Mouse (Mus musculus) CH12.LX (cell line): ENCODE measurements around the gene Il16. TPM values are rescaled to one million over a fixed set of nuclear protein-coding genes. Genes with fewer than 3 reads are reported as not detected.

Source experiments
- DNase-seq: peaks from one replicate; pipeline ENCODE4 v3.0.0-alpha.2; 2013; ENCODE audit errors: extremely low read depth
- H3K27ac ChIP-seq: 2 replicates; pipeline ENCODE4 v1.5.1; 2012; ENCODE audit warnings: low read depth, mild to moderate bottlenecking, control low read depth, moderate library complexity; ENCODE audit not compliant: insufficient read depth
- H3K27me3 ChIP-seq: replicated peaks from 2 replicates; pipeline ENCODE3; 2012; ENCODE audit warnings: inconsistent platforms
- H3K36me3 ChIP-seq, 2 experiments: replicated peaks in 1 of 2; 2 replicates each; pipeline versions ENCODE3 to v1.6.1; 2012; ENCODE audit warnings: inconsistent platforms in 1 of 2, low read length in 1 of 2, mild to moderate bottlenecking in 1 of 2, mixed read lengths in 1 of 2, moderate library complexity in 1 of 2; ENCODE audit not compliant: control insufficient read depth in 1 of 2, insufficient read depth in 1 of 2
- H3K4me1 ChIP-seq, 2 experiments: 2 replicates each; pipeline ENCODE4 v1.6.1; 2012; ENCODE audit warnings: inconsistent platforms in 1 of 2, moderate library complexity in 1 of 2; ENCODE audit not compliant: insufficient read depth in 2 of 2, control insufficient read depth in 1 of 2
- H3K4me2 ChIP-seq: 2 replicates; pipeline ENCODE4 v1.6.1; 2012; ENCODE audit warnings: low read depth, mild to moderate bottlenecking, control low read depth; ENCODE audit not compliant: poor library complexity, insufficient read depth, severe bottlenecking
- H3K4me3 ChIP-seq, 3 experiments: fragments of 150-350 bp in 1 of 3; sonication (generic) in 1 of 3; replicated peaks in 1 of 3; 2 replicates each; pipeline versions ENCODE3 to v1.5.1; 2011 to 2012; ENCODE audit warnings: low read depth in 2 of 3, low read length in 2 of 3, mild to moderate bottlenecking in 2 of 3, moderate library complexity in 2 of 3, control low read depth in 1 of 3, improper control_type of control experiment in 1 of 3, inconsistent platforms in 1 of 3, mixed read lengths in 1 of 3; ENCODE audit not compliant: poor library complexity in 1 of 3
- H3K79me2 ChIP-seq: replicated peaks from 2 replicates; pipeline ENCODE4 v1.6.1; 2012; ENCODE audit warnings: mild to moderate bottlenecking, moderate library complexity; ENCODE audit not compliant: control insufficient read depth, poor library complexity, insufficient read depth, severe bottlenecking; ENCODE audit errors: extremely low read depth
- H3K9ac ChIP-seq: 2 replicates; pipeline ENCODE4 v1.6.1; 2012; ENCODE audit warnings: low read depth, mild to moderate bottlenecking, control low read depth, moderate library complexity; ENCODE audit not compliant: insufficient read depth
- H3K9me3 ChIP-seq: replicated peaks from 2 replicates; pipeline ENCODE3; 2012; ENCODE audit warnings: low read length, inconsistent platforms, mixed read lengths
- BHLHE40 ChIP-seq: IDR thresholded peaks from 2 replicates; pipeline ENCODE4 v1.6.1; 2011; ENCODE audit warnings: mild to moderate bottlenecking, low read depth, low read length, improper control_type of control experiment
- CHD2 ChIP-seq: IDR thresholded peaks from 2 replicates; pipeline ENCODE4 v1.6.1; 2011; ENCODE audit warnings: low read length, improper control_type of control experiment
- CTCF ChIP-seq, 2 experiments: IDR thresholded peaks in 1 of 2; conservative IDR thresholded peaks in 1 of 2; 2 replicates each; pipeline ENCODE4 v1.5.1; 2011 to 2012; ENCODE audit warnings: low read depth in 2 of 2, low read length in 2 of 2, improper control_type of control experiment in 1 of 2, inconsistent platforms in 1 of 2, mild to moderate bottlenecking in 1 of 2, moderate library complexity in 1 of 2
- ELF1 ChIP-seq: IDR thresholded peaks from 2 replicates; pipeline ENCODE4 v1.6.1; 2014; ENCODE audit warnings: low read depth, mild to moderate bottlenecking, inconsistent platforms, low read length, improper control_type of control experiment
- HCFC1 ChIP-seq: IDR thresholded peaks from 2 replicates; pipeline ENCODE4 v1.6.1; 2012; ENCODE audit warnings: low read depth, mild to moderate bottlenecking, inconsistent platforms, low read length, improper control_type of control experiment
- IRF4 ChIP-seq: IDR thresholded peaks from 2 replicates; pipeline ENCODE4 v1.6.1; 2014; ENCODE audit warnings: low read depth, mild to moderate bottlenecking, inconsistent platforms, low read length, improper control_type of control experiment
- MAFK ChIP-seq: IDR thresholded peaks from 2 replicates; pipeline ENCODE4 v1.6.1; 2011; ENCODE audit warnings: low read length, improper control_type of control experiment; ENCODE audit not compliant: insufficient replicate concordance
- MAX ChIP-seq: IDR thresholded peaks from 2 replicates; pipeline ENCODE4 v1.6.1; 2011; ENCODE audit warnings: low read length, improper control_type of control experiment
- MAZ ChIP-seq: IDR thresholded peaks from 2 replicates; pipeline ENCODE4 v1.6.1; 2012; ENCODE audit warnings: low read depth, mild to moderate bottlenecking, inconsistent platforms, low read length, improper control_type of control experiment, moderate library complexity
- MXI1 ChIP-seq: IDR thresholded peaks from 2 replicates; pipeline ENCODE4 v1.6.1; 2011; ENCODE audit warnings: mild to moderate bottlenecking, low read depth, low read length, improper control_type of control experiment
- NELFE ChIP-seq: IDR thresholded peaks from 2 replicates; pipeline ENCODE4 v1.6.1; 2011; ENCODE audit warnings: low read depth, low read length, improper control_type of control experiment
- NRF1 ChIP-seq: IDR thresholded peaks from 2 replicates; pipeline ENCODE4 v1.6.1; 2014; ENCODE audit warnings: low read depth, mild to moderate bottlenecking, inconsistent platforms, low read length, improper control_type of control experiment, moderate library complexity
- POLR2A ChIP-seq: IDR thresholded peaks from 2 replicates; pipeline ENCODE4 v1.6.1; 2011; ENCODE audit warnings: low read depth, mild to moderate bottlenecking, improper control_type of control experiment, low read length
- POLR2AphosphoS2 ChIP-seq: IDR thresholded peaks from 2 replicates; pipeline ENCODE4 v1.6.1; 2011; ENCODE audit warnings: low read depth, low read length, improper control_type of control experiment
- RCOR1 ChIP-seq: conservative IDR thresholded peaks from 2 replicates; pipeline ENCODE4 v1.6.1; 2012; ENCODE audit warnings: low read depth, mild to moderate bottlenecking, inconsistent platforms, low read length, improper control_type of control experiment
- SIN3A ChIP-seq: IDR thresholded peaks from 2 replicates; pipeline ENCODE4 v1.6.1; 2012; ENCODE audit warnings: low read length, improper control_type of control experiment, inconsistent platforms
- TBP ChIP-seq: conservative IDR thresholded peaks from 2 replicates; pipeline ENCODE4 v1.6.1; 2011; ENCODE audit warnings: low read depth, low read length, improper control_type of control experiment
- TCF12 ChIP-seq: IDR thresholded peaks from 2 replicates; pipeline ENCODE4 v1.6.1; 2014; ENCODE audit warnings: low read depth, mild to moderate bottlenecking, inconsistent platforms, low read length, improper control_type of control experiment
- UBTF ChIP-seq: IDR thresholded peaks from 2 replicates; pipeline ENCODE4 v1.6.1; 2012; ENCODE audit warnings: low read depth, mild to moderate bottlenecking, inconsistent platforms, low read length, improper control_type of control experiment, moderate library complexity
- USF2 ChIP-seq: conservative IDR thresholded peaks from 2 replicates; pipeline ENCODE4 v1.6.1; 2011; ENCODE audit warnings: low read depth, low read length, improper control_type of control experiment
- ZC3H11A ChIP-seq: IDR thresholded peaks from 2 replicates; pipeline ENCODE4 v1.6.1; 2012; ENCODE audit warnings: low read depth, mild to moderate bottlenecking, inconsistent platforms, low read length, improper control_type of control experiment
- ZKSCAN1 ChIP-seq: IDR thresholded peaks from 2 replicates; pipeline ENCODE4 v1.6.1; 2012; ENCODE audit warnings: low read depth, inconsistent platforms, low read length, improper control_type of control experiment, borderline replicate concordance
- ZMIZ1 ChIP-seq: IDR thresholded peaks from 2 replicates; pipeline ENCODE4 v1.6.1; 2012; ENCODE audit warnings: low read depth, mild to moderate bottlenecking, inconsistent platforms, low read length, improper control_type of control experiment
- dilution Hi-C: fragments of 300-500 bp; cut with MboI; formaldehyde crosslinking; loops from 2 replicates; pipeline ENCODE4 v1.14.3; 2020; ENCODE audit warnings: low sequenced_read_pairs; ENCODE audit not compliant: extremely low pct_unique_long_range_greater_than_20kb, extremely low pct_ligation_motif_present
- in situ Hi-C: fragments of 300-500 bp; cut with MboI; formaldehyde crosslinking; loops from 3 replicates; pipeline ENCODE4 v1.14.3; 2019; ENCODE audit warnings: low sequenced_read_pairs, low pct_ligation_motif_present, low pct_unique_long_range_greater_than_20kb, mixed read lengths
- polyA plus RNA-seq: library from polyadenylated mRNA; unstranded; fragments of >175 nt; gene quantifications from 2 replicates; pipeline ENCODE4 v1.2.1, GENCODE M21; 2012; ENCODE audit warnings: low read depth; ENCODE audit not compliant: insufficient read length
- total RNA-seq, 2 experiments: library from RNA; depleted of rRNA; stranded (reverse); fragments of 300-350 nt in 1 of 2; fragments of >200 nt in 1 of 2; gene quantifications; 2 replicates each; pipeline ENCODE4 v1.2.3; 2012 to 2014

Gene Il16
- total and polyA plus RNA-seq, 3 experiments = 39.8 to 62.1 (median 55.5) TPM

- Histone ChIP-seq H3K9me3 (no peaks in the 10 kb centered on the region), H3K4me1 (peaks cover 11 to 69% of the 10 kb centered on the region in 2 experiments), H3K27me3 (no peaks in the 10 kb centered on the region), H3K27ac (peak overlapping the region; percentile 78), H3K4me2 (peak overlapping the region; percentile 96), H3K36me3 (peaks cover 30 to 44% of the 10 kb centered on the region in 2 experiments), H3K9ac (peak overlapping the region; percentile 77), H3K79me2 (peaks cover 30% of the 10 kb centered on the region), H3K4me3 (peak overlapping the region; percentile 82 to 94 (median 85))
- in situ Hi-C loops (no loop called here), dilution Hi-C loops (no loop called here)
- no peak for DNase-seq
- 0 out of 2 replicates have a peak, but pooled peaks have one; percentile 30 for TF ChIP-seq MAZ
- no peak for TF ChIP-seq ZC3H11A
Measured at GRCm38 (mm10) chr7:83632682-83633120, 112.8 kb downstream of the Il16 start.

- H3K4me2 ChIP-seq = peak within 1 kb of the TSS; percentile 96
- in situ Hi-C loops (no loop called here), dilution Hi-C loops (no loop called here)
- H3K27me3 ChIP-seq = no peaks in the 10 kb centered on the region
- H3K36me3 ChIP-seq = peaks cover 24 to 43% of the 10 kb centered on the region in 2 experiments
- H3K9me3 ChIP-seq = no peaks in the 10 kb centered on the region
- peaks cover 6 to 66% of the 10 kb centered on the region in 2 experiments; a peak in 3 of 4 replicates for H3K4me1 ChIP-seq
- peak within 1 kb of the TSS; percentile 78; the same call in 1 of the 2 replicates for H3K27ac ChIP-seq
- peak within 1 kb of the TSS; percentile 77 for H3K9ac ChIP-seq
- peak; percentile 94 for DNase-seq
- H3K4me3 ChIP-seq = peak within 1 kb of the TSS; percentile 82 to 94 (median 85)
- peaks cover 30% of the 10 kb centered on the region for H3K79me2 ChIP-seq
- TF ChIP-seq POLR2A (peak; percentile 92), ZMIZ1 (peak; percentile 43; the same call in 1 of the 2 replicates), HCFC1 (peak; percentile 23; the same call in 1 of the 2 replicates), TBP (peak; percentile 75), CHD2 (0 out of 2 replicates have a peak, but pooled peaks have one; percentile 9), NELFE (peak; percentile 91), TCF12 (peak; percentile 90), BHLHE40 (peak; percentile 28; the same call in 1 of the 2 replicates), MAFK (no peak), SIN3A (peak; percentile 76), USF2 (no peak), CTCF (conservative IDR thresholded peaks at IDR 0.05 in 1 of 2, IDR thresholded peaks at IDR 0.05 in 1 of 2; ENCODE audit: low read depth in 2 of 2, low read length in 2 of 2) (peak in 1 of 2 experiments; percentile 24; a peak in 2 of 4 replicates), MXI1 (peak; percentile 86), UBTF (peak; percentile 68; the same call in 1 of the 2 replicates), POLR2AphosphoS2 (peak; percentile 89; the same call in 1 of the 2 replicates), ZKSCAN1 (no peak), RCOR1 (no peak), ELF1 (peak; percentile 32; the same call in 1 of the 2 replicates), NRF1 (peak; percentile 81), MAZ (no peak), IRF4 (peak; percentile 28; the same call in 1 of the 2 replicates), MAX (0 out of 2 replicates have a peak, but pooled peaks have one; percentile 30)
Measured at GRCm38 (mm10) chr7:83631828-83632681, 113.5 kb downstream of the Il16 start, which contains the start of gene Stard5. TSS of gene Stard5 (plus strand) at chr7:83631959.
